8 mouse cellular contexts compared by ENCODE assay signal in the genomic region with DNA sequence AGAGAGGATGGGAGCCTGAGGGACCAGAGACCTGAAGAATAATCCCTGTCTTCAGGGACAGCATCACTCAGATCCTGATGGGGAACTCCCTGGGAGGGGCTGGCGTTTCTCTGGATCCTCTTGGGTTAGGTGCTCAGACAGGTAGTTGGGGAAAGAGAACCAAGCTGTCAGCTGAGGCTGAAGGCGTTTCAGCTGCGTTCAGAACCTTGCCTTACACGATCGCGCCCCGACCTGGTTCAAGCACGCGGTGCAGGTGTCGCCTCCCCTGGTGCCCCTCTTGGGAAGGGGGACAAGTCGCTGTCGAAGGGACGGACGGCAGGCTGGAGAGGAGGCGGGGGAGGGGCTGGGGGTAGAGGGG. TPM values are rescaled to one million over a fixed set of nuclear protein-coding genes. Genes with fewer than 3 reads are reported as not detected.
DNase-seq lines count a peak whose midpoint lies in the region; ATAC-seq and TF ChIP-seq lines count a peak whose summit lies in the region.

No protein-coding gene starts in this region.

- H3K9ac ChIP-seq in forebrain, embryonic 15.5 days (replicated peaks): peak overlapping the region; percentile 67
- H3K9ac ChIP-seq in liver, embryonic 13.5 days: no peak overlapping the region

- H3K4me3 ChIP-seq in gastrocnemius, adult 2 months: peak overlapping the region; percentile 74
- peak overlapping the region; percentile 80 for H3K4me3 ChIP-seq in E14TG2a.4 (replicated peaks; ENCODE audit: low read length)
- H3K4me3 ChIP-seq in forebrain, embryonic 15.5 days: peak overlapping the region; percentile 64
- H3K4me3 ChIP-seq in liver, embryonic 13.5 days (replicated peaks): 0 out of 2 replicates have a peak overlapping the region, but pooled peaks have one; percentile 19

- peak overlapping the region; percentile 74 for H3K4me2 ChIP-seq in forebrain, embryonic 15.5 days (replicated peaks)
- H3K4me2 ChIP-seq in liver, embryonic 13.5 days: peak overlapping the region; percentile 48

- peaks cover 81% of the 10 kb centered on the region for H3K27me3 ChIP-seq in E14TG2a.4 (ENCODE audit: insufficient read depth, low read length)
- H3K27me3 ChIP-seq in forebrain, embryonic 15.5 days: peaks cover 18% of the 10 kb centered on the region
- peaks cover 67% of the 10 kb centered on the region for H3K27me3 ChIP-seq in liver, embryonic 13.5 days

- H3K27ac ChIP-seq in gastrocnemius, adult 2 months: no peak overlapping the region
- H3K27ac ChIP-seq in forebrain, embryonic 15.5 days (replicated peaks): no peak overlapping the region
- no peak overlapping the region for H3K27ac ChIP-seq in liver, embryonic 13.5 days

- 0% methylated on average over 10 of the region's 15 CpGs for WGBS in forebrain, embryonic 15.5 days
- 5% methylated on average over 9 of the region's 15 CpGs for WGBS in liver, embryonic 13.5 days (ENCODE audit: insufficient replicate concordance)

- no peaks in the 10 kb centered on the region for H3K9me3 ChIP-seq in E14TG2a.4 (ENCODE audit: low read length)
- H3K9me3 ChIP-seq in forebrain, embryonic 15.5 days: no peaks in the 10 kb centered on the region
- no peaks in the 10 kb centered on the region for H3K9me3 ChIP-seq in liver, embryonic 13.5 days (replicated peaks)

- DNase-seq in gastrocnemius, adult 2 months: no peak
- DNase-seq in gastrocnemius, postnatal 4 days (ENCODE audit: low spot score in 2 of 2): no peak
- DNase-seq in liver, embryonic 13.5 days: no peak
- no peak for DNase-seq in urinary bladder, postnatal 4 days (ENCODE audit: low spot score in 2 of 2)
- DNase-seq in adrenal gland, adult 18-20 months (ENCODE audit: low spot score in 2 of 2): no peak

- no peaks in the 10 kb centered on the region for H3K36me3 ChIP-seq in E14TG2a.4 (ENCODE audit: insufficient read depth, low read length)
- H3K36me3 ChIP-seq in forebrain, embryonic 15.5 days: no peaks in the 10 kb centered on the region
- no peaks in the 10 kb centered on the region for H3K36me3 ChIP-seq in liver, embryonic 13.5 days

- no peak for TF ChIP-seq CTCF in gastrocnemius, adult 2 months (IDR thresholded peaks at IDR 0.05)
- no peak for TF ChIP-seq CTCF in E14TG2a.4 (conservative IDR thresholded peaks at IDR 0.05; ENCODE audit: low read length)

- H3K4me1 ChIP-seq in E14TG2a.4 (replicated peaks; ENCODE audit: low read depth, low read length): peaks cover 17% of the 10 kb centered on the region
- H3K4me1 ChIP-seq in forebrain, embryonic 15.5 days: peaks cover 22% of the 10 kb centered on the region
- H3K4me1 ChIP-seq in liver, embryonic 13.5 days (replicated peaks): peaks cover 3% of the 10 kb centered on the region; the same call in 1 of the 2 replicates

- intact Hi-C loops in gastrocnemius, adult 2 months (cut with DNase I): no loop called here

- peak; percentile 51; the same call in 1 of the 2 replicates for ATAC-seq in forebrain, embryonic 15.5 days (replicated peaks)
- ATAC-seq in liver, embryonic 13.5 days (ENCODE audit: low read depth): no peak
- no peak for ATAC-seq in megakaryocyte, adult 5-6 weeks (ENCODE audit: poor library complexity, severe bottlenecking)

RNA-seq across cellular contexts. Expression of a gene that starts 10.2 kb away (rescaled TPM):
- total RNA-seq in gastrocnemius, adult 2 months (2021): under 1 TPM; 0.17 to 0.31 TPM
- under 1 TPM; 0.47 to 0.54 TPM for total RNA-seq in gastrocnemius, postnatal 4 days (2021)
- 2.3 and 2.8 TPM in 2 replicates for polyA plus RNA-seq in forebrain, embryonic 15.5 days (2015; fragmentation: Nextera tagmentation; extraction: Ambion mirVana)
- 0.08 TPM in 1 of 2 replicates, not detected in the other for polyA plus RNA-seq in liver, embryonic 13.5 days (2015; fragmentation: Nextera tagmentation; extraction: Ambion mirVana)
- total RNA-seq in megakaryocyte, adult 5-6 weeks (2015): not detected in 2 replicates
- total RNA-seq in megakaryocyte, adult 5-6 weeks (2017): not detected in 2 replicates
- total RNA-seq in adrenal gland, adult 18-20 months (2021): 1 to 10 TPM in 1 of 2 experiments, under 1 TPM in 1; 0.63 to 1.2 TPM

Comparison
In these comparisons a context has a peak if more than half of its experiments do, and no peak if none do; other contexts are left out.
1. H3K4me3 ChIP-seq: peak in every context shown above with its lines; median percentile 80 in E14TG2a.4; 74 in gastrocnemius, adult 2 months; 64 in forebrain, embryonic 15.5 days; 19 in liver, embryonic 13.5 days.